Mouse (Mus musculus): ENCODE data around the gene Axin2.

- TF ChIP-seq CTCF (IDR thresholded peaks at IDR 0.05; ENCODE audit: borderline replicate concordance, insufficient read depth, low read depth, low read length) (no peak), POLR2A (IDR thresholded peaks at IDR 0.05; ENCODE audit: borderline replicate concordance, insufficient read depth, low read length) (no peak)
Observed at GRCm38 (mm10) chr11:108928096-108928495, 7.9 kb downstream of the Axin2 start.

Measured in cerebellum, adult 2 months (tissue).